Mouse (Mus musculus): ENCODE results near the gene Ccdc148.

GRCm38 (mm10) chr2:59179487-59179886 lies 19.0 kb upstream of the Ccdc148 start:
- TF ChIP-seq CTCF (IDR thresholded peaks at IDR 0.05; ENCODE audit: insufficient read depth, low read length) (no peak), POLR2A (IDR thresholded peaks at IDR 0.05; ENCODE audit: borderline replicate concordance, extremely low read depth, low read depth, low read length) (no peak)

Data from lung, adult 2 months (tissue).